Mouse (Mus musculus) liver, adult 2 months (tissue): ENCODE measurements around the gene Nkx1-1.

Experiments
- CTCF ChIP-seq: fragments of 200-500 bp; IDR thresholded peaks from 2 replicates; pipeline ENCODE4 v1.5.1; 2011; ENCODE audit warnings: low read depth, low read length, control low read depth
- POLR2A ChIP-seq: fragments of 200-500 bp; IDR thresholded peaks from 2 replicates; pipeline ENCODE4 v1.6.1; 2011; ENCODE audit warnings: low read length, control low read depth; ENCODE audit not compliant: insufficient read depth; ENCODE audit errors: extremely low read depth

DNA sequence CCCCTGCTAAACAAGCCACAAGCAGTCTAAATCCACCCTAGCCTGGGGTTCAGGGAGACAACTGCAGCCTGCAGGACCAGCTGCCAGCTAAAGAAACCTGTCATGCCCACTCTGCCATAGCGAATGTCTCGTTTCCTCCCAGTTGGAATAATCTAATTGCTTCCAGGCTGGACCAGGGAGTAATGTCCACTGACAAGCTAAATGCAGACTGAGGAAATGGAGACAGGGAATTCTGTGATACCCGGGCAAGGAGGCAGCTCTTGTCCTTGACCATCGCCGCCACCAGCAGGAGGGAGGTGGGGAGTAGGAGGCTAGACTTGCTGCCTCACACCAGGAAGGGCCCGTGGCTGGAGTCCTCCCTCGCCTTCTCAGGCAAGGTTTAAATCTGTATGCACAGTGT lies 30.6 kb upstream of the Nkx1-1 start:
- TF ChIP-seq CTCF, result no peak
- TF ChIP-seq POLR2A, result no peak
